Mouse (Mus musculus) lung, postnatal 0 days (tissue): ENCODE measurements around the gene Ly86. TPM values are rescaled to one million over a fixed set of nuclear protein-coding genes. Genes with fewer than 3 reads are reported as not detected.

ENCODE experiments used
- ATAC-seq: fragments of 200-750 bp; cut with Nextera tagmentation; 2 replicates; pipeline ENCODE4 v1.8.0; 2017; ENCODE audit warnings: moderate library complexity
- DNase-seq: peaks from one replicate; pipeline ENCODE4 v3.0.0-alpha.2; 2016; ENCODE audit warnings: low spot score
- H3K27ac ChIP-seq: fragments of 300-500 bp; sonication (generic); 2 replicates; pipeline ENCODE4 v1.5.1; 2014; ENCODE audit warnings: antibody characterized with exemption, mild to moderate bottlenecking, low read length, mixed read lengths
- H3K27me3 ChIP-seq: fragments of 300-500 bp; sonication (generic); replicated peaks from 2 replicates; pipeline ENCODE4 v1.6.1; 2014; ENCODE audit warnings: low read length, mixed read lengths; ENCODE audit not compliant: insufficient read depth
- H3K36me3 ChIP-seq: fragments of 300-500 bp; sonication (generic); 2 replicates; pipeline ENCODE4 v1.6.1; 2014; ENCODE audit warnings: low read length, mixed read lengths; ENCODE audit not compliant: insufficient read depth
- H3K4me1 ChIP-seq: fragments of 300-500 bp; sonication (generic); 2 replicates; pipeline ENCODE4 v1.6.1; 2014; ENCODE audit warnings: antibody characterized with exemption, low read depth, low read length, mixed read lengths; ENCODE audit not compliant: insufficient read depth
- H3K4me2 ChIP-seq: fragments of 300-500 bp; sonication (generic); replicated peaks from 2 replicates; pipeline ENCODE4 v1.6.1; 2014; ENCODE audit warnings: low read depth, mild to moderate bottlenecking, low read length, moderate library complexity, mixed read lengths
- H3K4me3 ChIP-seq: fragments of 300-500 bp; sonication (generic); 2 replicates; pipeline ENCODE4 v1.5.1; 2014; ENCODE audit warnings: low read depth, low read length
- H3K9ac ChIP-seq: fragments of 300-500 bp; sonication (generic); replicated peaks from 2 replicates; pipeline ENCODE4 v1.6.1; 2014; ENCODE audit warnings: low read depth, mild to moderate bottlenecking
- H3K9me3 ChIP-seq: fragments of 300-500 bp; sonication (generic); 2 replicates; pipeline ENCODE4 v1.6.1; 2016; ENCODE audit warnings: low read length, mixed read lengths
- CTCF ChIP-seq: IDR thresholded peaks from 2 replicates; pipeline ENCODE4 v1.5.1; 2016; ENCODE audit warnings: antibody characterized with exemption, mild to moderate bottlenecking
- EP300 ChIP-seq: IDR thresholded peaks from 2 replicates; pipeline ENCODE4 v1.6.1; 2016; ENCODE audit warnings: antibody characterized with exemption, mild to moderate bottlenecking, control low read depth
- WGBS: fragments of 180-500 bp; shearing (Covaris S2); extraction: QIAGEN DNeasy Blood & Tissue Kit; methylation state at CpG from one replicate; pipeline ENCODE4 v1.1.7; 2014; 5-methylcytosine and 5-hydroxymethylcytosine counted together
- polyA plus RNA-seq: library from polyadenylated mRNA; unstranded; fragments of >200 nt; fragmentation: Nextera tagmentation; extraction: Ambion mirVana; gene quantifications from 2 replicates; pipeline ENCODE4 v1.2.1, GENCODE M21; 2015

Ly86 gene
- polyA plus RNA-seq, 1 experiment from 2014 or later, result 13.8 TPM

- DNase-seq (peak; percentile 32), ATAC-seq (no peak)
- H3K27ac ChIP-seq, result no peak overlapping the region
- no peak overlapping the region for H3K4me3 ChIP-seq
- H3K9me3 ChIP-seq, result no peaks in the 10 kb centered on the region
- no peak overlapping the region for H3K9ac ChIP-seq
- no peaks in the 10 kb centered on the region for H3K36me3 ChIP-seq
- H3K27me3 ChIP-seq, result no peaks in the 10 kb centered on the region
- no peak overlapping the region for H3K4me2 ChIP-seq
- 28% methylated on average over 8 of the region's 8 CpGs for WGBS
- peaks cover 4% of the 10 kb centered on the region; the same call in 1 of the 2 replicates for H3K4me1 ChIP-seq
- TF ChIP-seq CTCF (no peak), EP300 (no peak)
These were observed 34.7 kb upstream of the Ly86 start for GRCm38 (mm10) chr13:37310331-37310730.

GRCm38 (mm10) chr13:37311555-37312221, 33.3 kb upstream of the Ly86 start:
- no peak overlapping the region for H3K27ac ChIP-seq
- peaks cover 4% of the 10 kb centered on the region; the same call in 1 of the 2 replicates for H3K4me1 ChIP-seq
- TF ChIP-seq CTCF, result no peak
- no peaks in the 10 kb centered on the region for H3K27me3 ChIP-seq
- ATAC-seq, result 0 out of 2 replicates have a peak, but pooled peaks have one; percentile 2
- WGBS, result 34% methylated on average over 27 of the region's 27 CpGs
- H3K36me3 ChIP-seq, result no peaks in the 10 kb centered on the region
- H3K9ac ChIP-seq, result 0 out of 2 replicates have a peak overlapping the region, but pooled peaks have one; percentile 41
- peak overlapping the region; percentile 61 for H3K4me2 ChIP-seq
- no peak for DNase-seq
- no peaks in the 10 kb centered on the region for H3K9me3 ChIP-seq
- H3K4me3 ChIP-seq, result no peak overlapping the region

GRCm38 (mm10) chr13:37312222-37312928, 32.6 kb upstream of the Ly86 start:
- H3K9ac ChIP-seq, result peak overlapping the region; percentile 41; the same call in 1 of the 2 replicates
- no peaks in the 10 kb centered on the region for H3K36me3 ChIP-seq
- peaks cover 4% of the 10 kb centered on the region; the same call in 1 of the 2 replicates for H3K4me1 ChIP-seq
- H3K4me3 ChIP-seq, result peak overlapping the region; percentile 26; the same call in 1 of the 2 replicates
- no peaks in the 10 kb centered on the region for H3K27me3 ChIP-seq
- H3K4me2 ChIP-seq, result peak overlapping the region; percentile 61
- H3K9me3 ChIP-seq, result no peaks in the 10 kb centered on the region
- peak; percentile 95 for ATAC-seq
- H3K27ac ChIP-seq, result no peak overlapping the region
- WGBS, result 4% methylated on average over 25 of the region's 25 CpGs
- peak; percentile 95 for DNase-seq
- TF ChIP-seq CTCF (peak; percentile 91), EP300 (peak; percentile 16; the same call in 1 of the 2 replicates)

GRCm38 (mm10) chr13:37312951-37313350, 32.1 kb upstream of the Ly86 start:
- Histone ChIP-seq H3K27me3 (no peaks in the 10 kb centered on the region), H3K36me3 (no peaks in the 10 kb centered on the region), H3K4me3 (no peak overlapping the region), H3K4me2 (no peak overlapping the region), H3K27ac (no peak overlapping the region), H3K9me3 (no peaks in the 10 kb centered on the region), H3K9ac (no peak overlapping the region), H3K4me1 (peaks cover 4% of the 10 kb centered on the region; the same call in 1 of the 2 replicates)
- TF ChIP-seq CTCF, result no peak
- TF ChIP-seq EP300, result no peak
- 24% methylated on average over 4 of the region's 4 CpGs for WGBS
- ATAC-seq, result no peak
- peak; percentile 10 for DNase-seq

- no peaks in the 10 kb centered on the region for H3K36me3 ChIP-seq
- no peak for ATAC-seq
These were observed 19.5 kb upstream of the Ly86 start for GRCm38 (mm10) chr13:37325504-37325903.

GRCm38 (mm10) chr13:37329747-37330146, 15.3 kb upstream of the Ly86 start:
- Histone ChIP-seq H3K27ac (no peak overlapping the region), H3K36me3 (no peaks in the 10 kb centered on the region), H3K4me3 (no peak overlapping the region), H3K9me3 (no peaks in the 10 kb centered on the region), H3K9ac (no peak overlapping the region), H3K4me1 (no peaks in the 10 kb centered on the region), H3K27me3 (no peaks in the 10 kb centered on the region), H3K4me2 (no peak overlapping the region)
- ATAC-seq, result no peak
- 54% methylated on average over 8 of the region's 8 CpGs for WGBS
- DNase-seq, result peak; percentile 55
- TF ChIP-seq CTCF (no peak), EP300 (no peak)

More at GRCm38 (mm10) chr13:37325504-37325903, 19.5 kb upstream of the Ly86 start:
- Histone ChIP-seq H3K27me3 (no peaks in the 10 kb centered on the region), H3K4me2 (no peak overlapping the region), H3K4me3 (no peak overlapping the region), H3K9ac (no peak overlapping the region), H3K4me1 (no peaks in the 10 kb centered on the region), H3K9me3 (no peaks in the 10 kb centered on the region), H3K27ac (no peak overlapping the region)
- TF ChIP-seq CTCF (peak; percentile 73), EP300 (no peak)
- WGBS, result 89% methylated on average over 3 of the region's 3 CpGs
- DNase-seq, result peak; percentile 72
